Mouse (Mus musculus) neural tube, embryonic 13.5 days (tissue): ENCODE measurements at regions not wholly inside any gene's neighbourhood (a gene's known extent, or its start where the extent isn't known, plus 50 kb on each side); places are given as distances from the start of the nearest gene placed in this dataset.
A peak's percentile ranks its signal among the peaks of the same experiment; 100 is the strongest.

ENCODE experiments used
- ATAC-seq: fragments of 200-750 bp; cut with Nextera tagmentation; 2 replicates; pipeline ENCODE4 v1.8.0; 2017; ENCODE audit warnings: low read depth, mild to moderate bottlenecking, moderate TSS enrichment, moderate library complexity
- H3K27ac ChIP-seq: fragments of 300-500 bp; sonication (generic); replicated peaks from 2 replicates; pipeline ENCODE4 v1.5.1; 2015; ENCODE audit warnings: moderate library complexity, mild to moderate bottlenecking, inconsistent platforms
- H3K27me3 ChIP-seq: fragments of 300-500 bp; sonication (generic); 2 replicates; pipeline ENCODE4 v1.6.1; 2015; ENCODE audit warnings: mild to moderate bottlenecking, inconsistent platforms
- H3K36me3 ChIP-seq: fragments of 300-500 bp; sonication (generic); 2 replicates; pipeline ENCODE4 v1.6.1; 2015; ENCODE audit warnings: mild to moderate bottlenecking, inconsistent platforms
- H3K4me1 ChIP-seq: fragments of 300-500 bp; sonication (generic); replicated peaks from 2 replicates; pipeline ENCODE4 v1.6.1; 2015; ENCODE audit warnings: inconsistent platforms
- H3K4me2 ChIP-seq: fragments of 300-500 bp; sonication (generic); 2 replicates; pipeline ENCODE4 v1.6.1; 2015; ENCODE audit warnings: inconsistent platforms, mild to moderate bottlenecking, moderate library complexity
- H3K4me3 ChIP-seq: fragments of 300-500 bp; sonication (generic); 2 replicates; pipeline ENCODE4 v1.5.1; 2015; ENCODE audit warnings: mild to moderate bottlenecking, inconsistent platforms
- H3K9ac ChIP-seq: fragments of 300-500 bp; sonication (generic); 2 replicates; pipeline ENCODE4 v1.6.1; 2015; ENCODE audit warnings: moderate library complexity, mild to moderate bottlenecking, inconsistent platforms
- H3K9me3 ChIP-seq: fragments of 300-500 bp; sonication (generic); 2 replicates; pipeline ENCODE4 v1.6.1; 2016; ENCODE audit warnings: inconsistent platforms
- WGBS: fragments of 180-500 bp; shearing (Covaris S2); methylation state at CpG from one replicate; pipeline ENCODE4 v1.1.7; 2015; 5-methylcytosine and 5-hydroxymethylcytosine counted together

DNA sequence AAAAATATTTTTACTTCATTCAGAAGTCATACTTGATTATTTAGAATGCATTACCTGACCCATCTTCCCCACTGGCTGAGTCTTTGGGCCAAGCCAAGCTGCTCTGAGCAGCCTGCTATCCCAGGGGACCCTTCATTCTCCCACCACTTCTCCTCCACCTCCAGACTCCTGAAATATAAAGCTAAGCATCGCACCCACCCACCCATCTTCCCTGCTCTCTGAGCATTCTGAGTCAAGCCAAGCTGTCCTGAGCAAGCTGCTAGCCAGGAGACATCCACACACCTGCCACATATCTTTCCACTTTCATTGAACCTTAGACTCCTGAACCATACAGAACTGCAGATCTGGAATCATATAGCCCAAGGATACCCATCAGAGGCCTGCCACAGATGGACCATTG lies 1456.2 kb upstream of the Adam24 start:
- Histone ChIP-seq H3K27ac (no peak overlapping the region), H3K9me3 (no peaks in the 10 kb centered on the region), H3K4me3 (no peak overlapping the region), H3K9ac (no peak overlapping the region), H3K4me2 (no peak overlapping the region), H3K36me3 (no peaks in the 10 kb centered on the region), H3K27me3 (no peaks in the 10 kb centered on the region), H3K4me1 (no peaks in the 10 kb centered on the region)
- ATAC-seq, result no peak
- 97% methylated on average over 1 of the region's 1 CpGs for WGBS

GRCm38 (mm10) chr8:39227239-39227638 lies 1447.6 kb upstream of the Adam24 start:
- H3K27ac ChIP-seq, result no peak overlapping the region
- H3K4me3 ChIP-seq, result no peak overlapping the region
- no peaks in the 10 kb centered on the region for H3K9me3 ChIP-seq
- no peak overlapping the region for H3K9ac ChIP-seq
- no peaks in the 10 kb centered on the region for H3K4me1 ChIP-seq
- H3K36me3 ChIP-seq, result no peaks in the 10 kb centered on the region
- H3K27me3 ChIP-seq, result no peaks in the 10 kb centered on the region
- H3K4me2 ChIP-seq, result no peak overlapping the region
- ATAC-seq, result no peak

- Histone ChIP-seq H3K4me2 (no peak overlapping the region), H3K9me3 (no peaks in the 10 kb centered on the region), H3K4me3 (no peak overlapping the region), H3K27me3 (no peaks in the 10 kb centered on the region), H3K9ac (no peak overlapping the region), H3K36me3 (no peaks in the 10 kb centered on the region), H3K4me1 (no peaks in the 10 kb centered on the region), H3K27ac (no peak overlapping the region)
- WGBS, result 79% methylated on average over 5 of the region's 5 CpGs
- ATAC-seq, result no peak
These were observed 1405.8 kb upstream of the Adam24 start for GRCm38 (mm10) chr8:39268970-39269497.

DNA sequence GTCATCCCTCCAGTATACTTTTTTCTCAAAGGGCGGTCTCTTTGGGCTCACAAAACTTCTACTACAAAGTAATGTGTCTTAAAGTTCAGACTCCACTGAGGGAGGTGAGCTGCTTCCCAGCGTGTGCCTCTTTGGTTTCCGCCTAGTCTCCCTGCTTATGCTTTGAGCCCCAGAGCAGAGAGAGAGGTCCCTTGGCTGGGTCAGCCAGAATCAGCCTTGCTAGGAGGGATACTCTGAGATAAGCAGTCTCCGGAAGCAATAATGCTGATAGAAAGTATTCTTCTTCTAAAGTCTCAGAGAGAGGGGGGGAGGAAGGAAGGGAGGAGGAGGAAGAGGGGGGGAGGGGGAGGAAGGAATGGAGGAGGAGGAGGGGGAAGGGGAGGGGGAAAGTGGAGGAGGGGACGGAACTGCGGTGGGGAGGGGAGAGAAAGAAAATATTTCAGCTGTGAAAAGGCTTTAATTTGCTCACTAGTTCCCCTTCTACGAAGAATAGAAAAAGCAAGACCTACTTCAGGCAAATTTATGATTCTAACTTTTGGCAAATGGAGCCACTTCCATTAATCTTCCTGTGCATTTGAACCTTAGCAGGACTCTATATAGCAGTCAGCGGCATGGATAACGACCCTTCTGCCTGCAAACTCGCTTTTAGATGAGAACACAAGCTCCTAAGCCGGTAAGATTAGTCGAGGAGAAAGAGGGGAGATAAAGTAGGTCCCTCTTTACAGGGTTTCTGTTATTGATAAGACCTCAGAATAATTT lies 1377.2 kb upstream of the Adam24 start:
- no peak for ATAC-seq
- WGBS, result 21% methylated on average over 12 of the region's 12 CpGs
- H3K27me3 ChIP-seq, result no peaks in the 10 kb centered on the region
- no peak overlapping the region for H3K4me3 ChIP-seq
- peak overlapping the region; percentile 26 for H3K4me2 ChIP-seq
- no peak overlapping the region for H3K27ac ChIP-seq
- H3K9ac ChIP-seq, result no peak overlapping the region
- H3K36me3 ChIP-seq, result no peaks in the 10 kb centered on the region
- H3K9me3 ChIP-seq, result no peaks in the 10 kb centered on the region
- 0 out of 2 replicates have a peak, but pooled peaks cover 9% of the 10 kb centered on the region for H3K4me1 ChIP-seq

GRCm38 (mm10) chr8:39303742-39304336 lies 1371.0 kb upstream of the Adam24 start:
- H3K9ac ChIP-seq, result no peak overlapping the region
- no peak overlapping the region for H3K27ac ChIP-seq
- H3K36me3 ChIP-seq, result no peaks in the 10 kb centered on the region
- no peaks in the 10 kb centered on the region for H3K4me1 ChIP-seq
- WGBS, result 81% methylated on average over 6 of the region's 6 CpGs
- no peaks in the 10 kb centered on the region for H3K27me3 ChIP-seq
- ATAC-seq, result no peak
- no peak overlapping the region for H3K4me2 ChIP-seq
- H3K9me3 ChIP-seq, result no peaks in the 10 kb centered on the region
- no peak overlapping the region for H3K4me3 ChIP-seq

GRCm38 (mm10) chr8:39313854-39314253 lies 1361.0 kb upstream of the Adam24 start:
- Histone ChIP-seq H3K36me3 (no peaks in the 10 kb centered on the region), H3K27me3 (no peaks in the 10 kb centered on the region), H3K9me3 (no peaks in the 10 kb centered on the region), H3K4me3 (no peak overlapping the region), H3K9ac (no peak overlapping the region), H3K27ac (no peak overlapping the region), H3K4me2 (no peak overlapping the region), H3K4me1 (no peaks in the 10 kb centered on the region)
- 76% methylated on average over 3 of the region's 3 CpGs for WGBS
- no peak for ATAC-seq

DNA sequence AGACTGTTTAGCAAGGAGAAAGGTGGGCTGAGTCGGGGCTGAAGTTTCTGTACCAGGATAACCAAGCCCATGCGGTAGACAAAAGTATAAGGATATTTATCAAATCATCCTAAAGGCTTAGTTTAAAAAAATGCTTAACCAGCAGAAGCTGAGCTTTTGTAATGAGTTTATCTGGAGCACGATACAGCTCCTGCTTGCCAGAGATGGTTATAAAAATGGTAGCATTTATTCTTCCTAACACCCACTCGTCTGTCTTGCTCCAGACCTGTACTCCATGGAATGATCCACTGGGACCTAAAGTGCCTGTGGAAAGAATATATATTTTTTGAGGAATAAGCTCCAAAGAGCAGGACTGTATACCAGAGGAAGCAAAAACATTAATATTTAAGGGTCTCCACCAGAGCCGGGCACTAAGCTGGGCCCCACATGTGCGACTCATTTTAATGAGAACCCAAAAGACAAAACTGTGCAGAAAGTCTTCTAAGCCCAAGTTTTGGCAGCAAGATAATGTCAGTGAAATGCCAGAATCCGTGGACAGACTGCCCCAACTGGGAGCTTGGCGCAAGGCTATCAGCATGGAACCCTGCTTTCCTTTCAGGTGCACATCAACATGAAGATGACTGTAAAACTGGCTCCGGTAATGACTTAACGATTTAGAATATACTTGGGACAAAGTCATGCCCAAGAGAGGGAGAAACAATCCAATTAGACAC lies 1359.2 kb upstream of the Adam24 start:
- 87% methylated on average over 10 of the region's 10 CpGs for WGBS
- Histone ChIP-seq H3K9ac (no peak overlapping the region), H3K27ac (no peak overlapping the region), H3K4me3 (no peak overlapping the region), H3K27me3 (no peaks in the 10 kb centered on the region), H3K4me2 (no peak overlapping the region), H3K36me3 (no peaks in the 10 kb centered on the region), H3K9me3 (no peaks in the 10 kb centered on the region), H3K4me1 (no peaks in the 10 kb centered on the region)
- ATAC-seq, result no peak

GRCm38 (mm10) chr8:39316234-39316568 lies 1358.7 kb upstream of the Adam24 start:
- ATAC-seq, result no peak
- Histone ChIP-seq H3K4me1 (no peaks in the 10 kb centered on the region), H3K27ac (no peak overlapping the region), H3K4me3 (no peak overlapping the region), H3K27me3 (no peaks in the 10 kb centered on the region), H3K4me2 (no peak overlapping the region), H3K9me3 (no peaks in the 10 kb centered on the region), H3K36me3 (no peaks in the 10 kb centered on the region), H3K9ac (no peak overlapping the region)
- 72% methylated on average over 4 of the region's 4 CpGs for WGBS

GRCm38 (mm10) chr8:39329378-39329777 lies 1345.5 kb upstream of the Adam24 start:
- no peaks in the 10 kb centered on the region for H3K27me3 ChIP-seq
- H3K36me3 ChIP-seq, result no peaks in the 10 kb centered on the region
- 91% methylated on average over 1 of the region's 1 CpGs for WGBS
- H3K4me1 ChIP-seq, result no peaks in the 10 kb centered on the region
- no peak overlapping the region for H3K9ac ChIP-seq
- no peaks in the 10 kb centered on the region for H3K9me3 ChIP-seq
- H3K27ac ChIP-seq, result no peak overlapping the region
- H3K4me2 ChIP-seq, result no peak overlapping the region
- no peak for ATAC-seq
- H3K4me3 ChIP-seq, result no peak overlapping the region

GRCm38 (mm10) chr8:39344731-39345130 lies 1330.1 kb upstream of the Adam24 start:
- Histone ChIP-seq H3K9me3 (no peaks in the 10 kb centered on the region), H3K36me3 (no peaks in the 10 kb centered on the region), H3K27ac (no peak overlapping the region), H3K4me3 (no peak overlapping the region), H3K4me1 (no peaks in the 10 kb centered on the region), H3K27me3 (no peaks in the 10 kb centered on the region), H3K9ac (no peak overlapping the region), H3K4me2 (no peak overlapping the region)
- no peak for ATAC-seq
- WGBS, result 77% methylated on average over 3 of the region's 3 CpGs

GRCm38 (mm10) chr8:39346471-39346870 lies 1328.4 kb upstream of the Adam24 start:
- 84% methylated on average over 1 of the region's 1 CpGs for WGBS
- H3K9ac ChIP-seq, result no peak overlapping the region
- H3K27ac ChIP-seq, result no peak overlapping the region
- no peaks in the 10 kb centered on the region for H3K27me3 ChIP-seq
- H3K9me3 ChIP-seq, result no peaks in the 10 kb centered on the region
- no peak overlapping the region for H3K4me3 ChIP-seq
- H3K4me1 ChIP-seq, result no peaks in the 10 kb centered on the region
- no peak for ATAC-seq
- no peaks in the 10 kb centered on the region for H3K36me3 ChIP-seq
- H3K4me2 ChIP-seq, result no peak overlapping the region

DNA sequence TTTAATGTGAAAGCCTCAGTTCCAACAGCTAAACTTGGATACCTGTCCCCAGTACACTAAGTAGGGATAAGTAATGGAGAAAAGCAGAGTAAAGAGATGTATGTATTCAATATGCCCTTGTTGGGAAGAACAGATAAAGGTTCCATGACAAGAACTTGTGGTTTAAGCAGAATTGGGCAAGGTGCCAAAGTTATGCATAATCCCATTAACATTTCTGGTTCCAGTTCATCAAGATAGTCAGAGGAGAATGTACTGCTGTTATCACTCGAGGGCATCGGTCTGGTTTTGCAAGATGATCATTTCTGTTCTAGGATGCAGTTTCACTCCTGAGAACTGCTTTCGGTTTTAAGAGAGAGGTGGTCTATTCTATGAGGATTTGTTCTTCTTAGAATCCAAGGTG lies 1325.9 kb upstream of the Adam24 start:
- Histone ChIP-seq H3K27ac (no peak overlapping the region), H3K4me3 (no peak overlapping the region), H3K9ac (no peak overlapping the region), H3K36me3 (no peaks in the 10 kb centered on the region), H3K9me3 (no peaks in the 10 kb centered on the region), H3K4me2 (no peak overlapping the region), H3K4me1 (no peaks in the 10 kb centered on the region), H3K27me3 (no peaks in the 10 kb centered on the region)
- ATAC-seq, result no peak
- WGBS, result 88% methylated on average over 3 of the region's 3 CpGs
